Mouse (Mus musculus): ENCODE measurements around the gene Nhsl2. TPM values are rescaled to one million over a fixed set of nuclear protein-coding genes. Genes with fewer than 3 reads are reported as not detected.

Gene Nhsl2
- polyA plus RNA-seq (2017; shearing (Covaris generic)): 1 to 10 TPM in 1 of 2 experiments, under 1 TPM in 1; 0.17 to 4.8 TPM

GRCm38 (mm10) chrX:101849281-101849821, at the start of gene Nhsl2:
Gene Nhsl2, plus strand, starts transcription at chrX:101849385.

DNA sequence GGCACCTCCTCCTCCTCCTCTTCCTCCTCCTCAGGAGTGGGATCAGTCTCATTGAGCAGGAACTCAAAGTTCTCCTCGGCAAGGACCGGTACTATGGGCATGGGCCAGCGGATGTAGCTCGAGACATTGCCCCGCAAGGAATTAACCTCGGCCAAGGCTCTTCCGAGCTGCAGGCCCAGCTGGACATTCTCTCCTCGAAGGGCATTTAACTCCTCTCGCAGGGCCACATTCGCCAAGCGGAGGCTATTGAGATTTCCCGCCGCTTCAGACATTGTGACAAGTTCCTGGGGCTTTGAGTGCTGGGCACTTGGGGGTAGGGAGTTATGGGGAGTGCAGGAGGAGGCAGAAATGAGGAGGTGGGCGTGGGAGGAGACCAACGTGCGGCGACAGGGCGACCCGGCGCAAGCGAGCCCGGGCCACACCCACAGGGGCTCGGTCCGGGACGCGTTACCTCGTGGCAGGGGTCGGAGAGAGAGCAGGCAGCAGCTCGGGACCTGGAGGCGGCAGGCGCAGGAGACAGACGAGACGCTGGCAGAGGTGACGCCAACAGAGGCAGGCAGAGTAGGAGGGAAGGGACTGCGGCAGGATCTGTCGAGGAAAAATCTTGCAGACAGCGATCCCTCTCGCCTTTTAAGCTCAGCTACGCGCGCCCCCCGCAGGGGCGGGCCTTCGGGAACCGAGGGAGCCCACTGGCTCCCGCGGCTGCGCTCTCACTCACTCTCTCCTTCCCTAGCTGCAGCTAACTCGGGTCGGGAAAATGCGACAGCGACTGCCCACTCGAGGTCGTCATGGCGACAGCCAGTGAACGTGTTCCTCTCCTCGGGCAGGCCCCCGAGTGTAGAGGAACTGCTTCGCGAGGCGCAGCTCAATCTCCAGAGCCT, 221.6 kb downstream of the Nhsl2 start, which contains the start of gene Rtl5:
Rtl5 (minus strand) TSS at position 714 of the 881 bp plus-strand sequence.

DNA sequence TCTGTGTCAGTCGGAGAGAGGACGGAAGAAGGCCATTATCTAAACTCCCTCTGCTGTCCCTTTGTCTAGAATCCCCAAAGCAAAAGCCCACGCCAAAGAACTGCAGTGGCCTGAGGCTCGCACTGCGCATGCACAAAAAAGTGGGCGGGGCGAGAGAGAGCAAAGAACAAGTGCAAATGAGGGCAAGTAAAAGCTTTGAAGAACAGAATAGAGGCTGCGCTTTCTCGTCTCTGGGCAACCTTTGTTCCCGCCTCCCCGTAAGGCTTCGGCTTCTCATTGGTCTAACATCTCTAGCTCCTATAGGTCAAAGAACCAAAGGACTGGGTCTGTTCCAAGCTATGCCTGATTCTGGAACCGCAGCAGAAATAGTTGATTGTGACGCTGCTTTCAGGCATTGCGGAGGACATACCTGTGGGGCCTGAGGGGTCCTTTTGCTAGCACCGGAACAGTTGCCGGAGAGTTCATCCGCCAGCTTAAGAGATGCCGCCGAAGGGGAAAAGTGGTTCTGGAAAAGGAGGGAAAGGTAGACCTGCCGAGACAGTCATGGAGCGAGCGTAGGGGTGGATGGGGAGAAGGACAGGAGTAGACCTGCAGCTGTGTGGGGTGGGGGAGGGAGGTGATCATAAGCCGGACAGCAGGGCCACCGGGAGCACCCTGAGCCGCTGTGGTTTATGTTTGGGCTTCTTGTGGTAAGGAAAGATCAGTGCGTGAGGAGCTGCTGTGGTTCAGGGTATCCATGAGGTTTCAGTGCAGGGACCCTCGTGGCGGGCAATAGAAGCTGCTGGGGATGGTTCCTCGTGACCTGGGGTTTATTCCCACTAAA, 270.1 kb downstream of the Nhsl2 start, which contains the start of gene Pin4:
Pin4 (plus strand) TSS at position 406 of the 823 bp plus-strand sequence.

Other genes starting within 250 kb of the Nhsl2 start
- 100 to 1,000 TPM; 200 to 302 TPM for gene Ogt, start 209.3 kb upstream of the Nhsl2 start, polyA plus RNA-seq (2017; shearing (Covaris generic))
- 100 to 1,000 TPM in 1 of 2 experiments, 10 to 100 TPM in 1; 89.8 to 529 TPM for gene Cxcr3, start 115.1 kb upstream of the Nhsl2 start, polyA plus RNA-seq (2017; shearing (Covaris generic))
- gene Gm4779, start 55.0 kb upstream of the Nhsl2 start, polyA plus RNA-seq (2017; shearing (Covaris generic)): not detected
- gene 8030474K03Rik, start 54.7 kb upstream of the Nhsl2 start, polyA plus RNA-seq (2017; shearing (Covaris generic)): not detected
- gene Rtl5, start 221.9 kb downstream of the Nhsl2 start, polyA plus RNA-seq (2017; shearing (Covaris generic)): under 1 TPM; 0.49 to 0.50 TPM

Data from activated CD4-positive, CD25-positive, alpha-beta regulatory T cell (primary cell).